Mouse (Mus musculus): ENCODE data around the gene Smoc1. TPM values are rescaled to one million over a fixed set of nuclear protein-coding genes. Genes with fewer than 3 reads are reported as not detected.

Gene Smoc1
- 17.3 and 19.0 TPM in 2 replicates for polyA plus RNA-seq (2014; fragmentation: Nextera tagmentation; extraction: Ambion mirVana)

DNA sequence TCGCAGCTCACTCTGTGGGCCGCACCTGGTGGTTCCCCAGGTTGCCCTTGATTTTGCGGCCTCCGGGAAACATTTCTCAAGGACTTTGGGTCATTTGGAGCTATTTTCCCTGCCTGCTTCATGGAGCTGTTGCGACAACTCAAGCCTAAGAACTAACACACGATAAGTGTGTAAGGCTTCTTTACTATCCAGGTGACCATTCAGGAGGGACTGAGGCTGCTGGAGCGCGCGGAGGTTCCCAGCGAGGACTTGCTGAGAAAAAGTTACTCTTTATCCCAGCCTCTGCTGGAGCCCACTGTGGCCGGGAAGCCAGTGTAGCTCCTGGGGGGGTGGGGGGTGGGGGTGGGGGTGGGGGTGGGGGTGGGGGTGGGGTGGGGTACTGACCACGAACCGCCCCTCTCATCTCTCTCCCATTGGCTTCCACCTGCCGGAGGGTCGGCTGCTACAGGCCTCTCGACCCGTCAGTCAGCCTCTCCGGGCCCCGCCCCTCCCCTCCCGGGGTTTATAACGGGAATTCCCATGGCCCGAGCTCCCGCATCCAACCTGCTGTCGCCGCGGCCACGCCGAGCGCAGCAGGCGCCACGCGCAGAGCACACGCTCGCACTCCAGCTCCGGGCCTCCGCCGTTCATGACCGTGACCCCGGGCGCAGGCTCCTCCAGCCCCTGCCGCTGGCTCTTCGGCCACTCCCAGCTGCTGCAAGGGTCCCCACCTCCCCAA lies at the start of gene Smoc1:
Gene Smoc1, plus strand, starts transcription at position 532 of the 718 bp plus-strand sequence.
- DNase-seq (ENCODE audit: low spot score, missing footprints) (peak; percentile 98), ATAC-seq (ENCODE audit: low FRiP score) (peak; percentile 94)
- H3K4me3 ChIP-seq (ENCODE audit: low read depth, low read length) = peak within 1 kb of the TSS; percentile 77
- H3K9ac ChIP-seq (ENCODE audit: low read length) = peak within 1 kb of the TSS; percentile 78
- peaks cover 11% of the 10 kb centered on the region for H3K4me1 ChIP-seq (ENCODE audit: control insufficient read depth, insufficient read depth, low read length)
- 4% methylated on average over 37 of the region's 42 CpGs for WGBS
- peaks cover 2% of the 10 kb centered on the region; the same call in 1 of the 2 replicates for H3K27me3 ChIP-seq (ENCODE audit: control insufficient read depth, insufficient read depth, low read length)
- H3K9me3 ChIP-seq (ENCODE audit: control insufficient read depth, low read length) = no peaks in the 10 kb centered on the region
- peak within 1 kb of the TSS; percentile 95 for H3K4me2 ChIP-seq
- H3K27ac ChIP-seq (ENCODE audit: low read depth, low read length) = no peak within 1 kb of the TSS
- H3K36me3 ChIP-seq (ENCODE audit: control insufficient read depth, insufficient read depth, low read length) = no peaks in the 10 kb centered on the region

DNA sequence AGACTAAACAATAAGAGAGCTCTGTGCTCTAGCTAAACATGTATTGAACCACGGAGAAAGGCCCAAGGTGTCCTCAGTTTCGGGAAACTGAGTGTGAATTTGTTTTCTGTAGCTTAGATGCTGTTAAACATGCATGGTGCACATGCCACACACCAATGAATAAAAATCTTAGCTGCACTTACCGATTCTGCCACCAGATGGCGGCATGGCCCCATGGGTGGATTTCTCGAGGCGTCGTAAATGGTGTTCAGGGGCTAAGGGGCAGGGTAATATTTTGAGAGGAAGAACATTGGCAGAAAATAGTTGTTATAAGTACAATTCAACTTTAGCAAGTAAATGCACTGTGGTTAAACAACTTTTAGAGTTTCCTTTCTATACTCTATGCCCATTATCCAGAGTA lies 44.3 kb upstream of the Smoc1 start:
- ATAC-seq (ENCODE audit: low FRiP score) = no peak
- Histone ChIP-seq H3K9ac (ENCODE audit: low read length) (no peak overlapping the region), H3K4me2 (no peak overlapping the region), H3K27ac (ENCODE audit: low read depth, low read length) (no peak overlapping the region), H3K36me3 (ENCODE audit: control insufficient read depth, insufficient read depth, low read length) (no peaks in the 10 kb centered on the region), H3K4me3 (ENCODE audit: low read depth, low read length) (no peak overlapping the region), H3K27me3 (ENCODE audit: control insufficient read depth, insufficient read depth, low read length) (no peaks in the 10 kb centered on the region), H3K9me3 (ENCODE audit: control insufficient read depth, low read length) (no peaks in the 10 kb centered on the region), H3K4me1 (ENCODE audit: control insufficient read depth, insufficient read depth, low read length) (no peaks in the 10 kb centered on the region)
- 3% methylated on average over 7 of the region's 7 CpGs for WGBS
- DNase-seq (ENCODE audit: low spot score, missing footprints) = peak; percentile 99

DNA sequence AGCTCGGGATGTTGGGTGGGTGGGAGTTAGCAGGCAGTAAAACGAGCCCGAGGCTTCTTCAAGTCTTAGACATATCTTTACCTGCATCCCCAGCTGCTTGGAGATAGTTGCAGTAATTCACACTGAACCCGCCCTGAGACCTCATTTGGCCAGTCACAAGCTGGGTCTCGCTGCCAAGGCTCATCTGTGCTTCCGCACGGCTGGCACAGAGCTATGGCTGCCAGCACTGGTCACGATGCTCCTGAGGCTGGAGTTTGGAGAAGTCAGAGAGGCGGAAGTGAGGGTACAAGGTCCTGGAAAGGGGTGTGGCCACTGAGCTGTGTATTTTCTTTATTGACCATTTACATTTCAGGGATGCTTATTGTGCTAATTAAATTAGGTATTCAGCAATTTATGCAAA lies 42.9 kb upstream of the Smoc1 start:
- 80% methylated on average over 9 of the region's 9 CpGs for WGBS
- no peak for DNase-seq (ENCODE audit: low spot score, missing footprints)
- H3K4me1 ChIP-seq (ENCODE audit: control insufficient read depth, insufficient read depth, low read length) = no peaks in the 10 kb centered on the region
- no peak overlapping the region for H3K4me2 ChIP-seq
- no peaks in the 10 kb centered on the region for H3K27me3 ChIP-seq (ENCODE audit: control insufficient read depth, insufficient read depth, low read length)
- no peak for ATAC-seq (ENCODE audit: low FRiP score)
- H3K4me3 ChIP-seq (ENCODE audit: low read depth, low read length) = no peak overlapping the region
- H3K9ac ChIP-seq (ENCODE audit: low read length) = no peak overlapping the region
- no peaks in the 10 kb centered on the region for H3K9me3 ChIP-seq (ENCODE audit: control insufficient read depth, low read length)
- no peak overlapping the region for H3K27ac ChIP-seq (ENCODE audit: low read depth, low read length)
- no peaks in the 10 kb centered on the region for H3K36me3 ChIP-seq (ENCODE audit: control insufficient read depth, insufficient read depth, low read length)

DNA sequence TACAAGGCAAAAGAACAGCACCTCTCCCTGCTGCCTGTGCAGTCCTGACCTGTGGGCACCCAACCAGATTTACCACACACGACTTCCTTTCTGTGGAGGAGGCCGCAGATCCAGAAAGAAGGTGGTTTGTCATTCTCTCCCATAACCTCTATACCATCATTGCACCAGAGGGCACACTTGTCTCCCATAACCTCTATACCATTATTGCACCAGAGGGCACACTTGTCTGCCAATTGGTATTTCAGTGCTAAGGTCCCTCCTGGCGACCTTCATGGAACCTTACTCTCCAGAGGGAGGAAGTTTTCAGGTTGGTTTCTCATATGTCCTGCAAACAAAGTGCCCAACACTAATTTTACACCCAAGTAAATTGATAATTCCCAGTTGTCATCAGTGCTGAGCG lies 40.0 kb upstream of the Smoc1 start:
- Histone ChIP-seq H3K9me3 (ENCODE audit: control insufficient read depth, low read length) (no peaks in the 10 kb centered on the region), H3K4me2 (no peak overlapping the region), H3K4me3 (ENCODE audit: low read depth, low read length) (no peak overlapping the region), H3K9ac (ENCODE audit: low read length) (no peak overlapping the region), H3K27ac (ENCODE audit: low read depth, low read length) (no peak overlapping the region), H3K36me3 (ENCODE audit: control insufficient read depth, insufficient read depth, low read length) (no peaks in the 10 kb centered on the region), H3K4me1 (ENCODE audit: control insufficient read depth, insufficient read depth, low read length) (peaks cover 2% of the 10 kb centered on the region; the same call in 1 of the 2 replicates), H3K27me3 (ENCODE audit: control insufficient read depth, insufficient read depth, low read length) (no peaks in the 10 kb centered on the region)
- ATAC-seq (ENCODE audit: low FRiP score) (no peak), DNase-seq (ENCODE audit: low spot score, missing footprints) (no peak)
- WGBS = 86% methylated on average over 4 of the region's 4 CpGs

DNA sequence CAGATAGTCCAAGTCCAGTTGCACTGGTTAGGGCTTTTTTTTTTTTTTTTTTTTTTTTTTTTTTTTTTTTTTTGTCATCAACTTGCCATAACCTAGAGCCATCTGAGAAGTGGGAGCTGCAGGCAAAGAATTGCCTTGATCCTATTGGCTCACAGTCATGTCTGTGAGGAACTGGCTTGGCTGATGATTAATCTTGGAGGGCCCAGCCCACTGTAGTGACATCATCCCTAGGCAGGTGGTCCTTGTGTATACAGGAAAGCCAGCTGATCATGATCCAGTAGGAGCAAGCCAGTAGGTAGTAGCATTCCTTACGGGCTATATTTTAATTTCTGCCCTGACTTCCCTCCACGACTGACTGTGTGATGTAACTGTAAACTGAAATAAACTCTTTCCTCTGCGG lies 38.3 kb upstream of the Smoc1 start:
- ATAC-seq (ENCODE audit: low FRiP score) = no peak
- H3K4me3 ChIP-seq (ENCODE audit: low read depth, low read length) = no peak overlapping the region
- WGBS = 92% methylated on average over 3 of the region's 3 CpGs

DNA sequence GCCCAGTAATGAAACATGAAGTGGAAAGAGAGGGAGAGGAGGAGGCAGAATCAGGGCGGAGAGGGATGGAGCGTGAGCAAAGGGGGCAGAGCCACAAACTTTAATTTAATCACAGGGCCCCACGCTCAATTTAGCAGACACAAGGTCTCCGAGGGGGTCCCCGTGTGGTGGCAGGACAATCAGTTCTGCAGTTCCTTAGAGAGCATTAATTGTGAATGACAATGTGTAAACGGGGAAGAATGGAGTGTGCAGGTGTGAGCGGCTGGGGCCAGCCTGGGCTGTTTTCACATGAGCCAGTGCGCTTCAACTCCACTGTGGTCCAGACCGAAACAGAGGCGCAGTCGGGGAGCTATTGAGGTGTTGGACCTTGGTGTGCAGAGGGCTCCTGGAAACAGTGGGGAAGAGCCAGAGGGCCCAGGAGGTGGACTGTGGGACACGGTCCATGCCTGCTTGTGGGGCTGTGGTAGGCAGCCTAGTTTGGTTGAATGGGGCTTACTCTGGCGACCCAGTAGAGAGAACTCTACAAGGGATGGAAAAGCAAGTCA lies 35.6 kb upstream of the Smoc1 start:
- Histone ChIP-seq H3K27ac (ENCODE audit: low read depth, low read length) (no peak overlapping the region), H3K4me1 (ENCODE audit: control insufficient read depth, insufficient read depth, low read length) (peaks cover 2% of the 10 kb centered on the region; the same call in 1 of the 2 replicates), H3K27me3 (ENCODE audit: control insufficient read depth, insufficient read depth, low read length) (no peaks in the 10 kb centered on the region), H3K4me3 (ENCODE audit: low read depth, low read length) (no peak overlapping the region), H3K4me2 (no peak overlapping the region), H3K9ac (ENCODE audit: low read length) (no peak overlapping the region), H3K36me3 (ENCODE audit: control insufficient read depth, insufficient read depth, low read length) (no peaks in the 10 kb centered on the region), H3K9me3 (ENCODE audit: control insufficient read depth, low read length) (peaks cover 3% of the 10 kb centered on the region; the same call in 1 of the 2 replicates)
- 64% methylated on average over 13 of the region's 13 CpGs for whole genome bisulfite sequencing
- no peak for ATAC-seq (ENCODE audit: low FRiP score)
- DNase-seq (ENCODE audit: low spot score, missing footprints) = no peak

More for the DNA sequence above, 38.3 kb upstream of the Smoc1 start:
- no peak for DNase-seq (ENCODE audit: low spot score, missing footprints)
- H3K4me1 ChIP-seq (ENCODE audit: control insufficient read depth, insufficient read depth, low read length) = peaks cover 2% of the 10 kb centered on the region; the same call in 1 of the 2 replicates
- H3K9ac ChIP-seq (ENCODE audit: low read length) = no peak overlapping the region
- no peak overlapping the region for H3K27ac ChIP-seq (ENCODE audit: low read depth, low read length)
- H3K36me3 ChIP-seq (ENCODE audit: control insufficient read depth, insufficient read depth, low read length) = no peaks in the 10 kb centered on the region
- no peaks in the 10 kb centered on the region for H3K27me3 ChIP-seq (ENCODE audit: control insufficient read depth, insufficient read depth, low read length)
- no peaks in the 10 kb centered on the region; the same call in 1 of the 2 replicates for H3K9me3 ChIP-seq (ENCODE audit: control insufficient read depth, low read length)
- no peak overlapping the region for H3K4me2 ChIP-seq

DNA sequence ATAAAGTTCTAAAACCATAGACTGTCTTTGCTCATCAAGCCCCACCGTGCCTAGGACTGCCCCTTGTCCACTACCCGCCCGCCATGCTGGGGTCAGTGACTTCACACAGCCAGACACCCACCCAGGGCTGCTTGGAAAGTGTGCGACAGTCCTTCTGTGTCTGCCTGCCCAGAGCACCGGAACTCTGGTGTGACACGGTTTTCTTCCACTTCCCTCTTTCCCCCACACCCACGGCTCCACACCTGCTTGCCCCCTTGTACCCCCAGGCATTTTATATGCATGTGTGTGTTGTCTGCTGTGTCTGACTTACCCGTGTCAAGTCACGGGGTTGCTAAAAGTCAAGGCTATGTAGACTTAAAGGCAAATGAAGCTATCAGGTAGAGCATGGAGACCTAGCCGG lies 34.8 kb upstream of the Smoc1 start:
- H3K4me2 ChIP-seq = no peak overlapping the region
- no peak overlapping the region for H3K4me3 ChIP-seq (ENCODE audit: low read depth, low read length)
- H3K27me3 ChIP-seq (ENCODE audit: control insufficient read depth, insufficient read depth, low read length) = no peaks in the 10 kb centered on the region
- peaks cover 2% of the 10 kb centered on the region; the same call in 1 of the 2 replicates for H3K4me1 ChIP-seq (ENCODE audit: control insufficient read depth, insufficient read depth, low read length)
- 89% methylated on average over 10 of the region's 10 CpGs for WGBS
- H3K9ac ChIP-seq (ENCODE audit: low read length) = no peak overlapping the region
- no peaks in the 10 kb centered on the region for H3K36me3 ChIP-seq (ENCODE audit: control insufficient read depth, insufficient read depth, low read length)
- no peak overlapping the region for H3K27ac ChIP-seq (ENCODE audit: low read depth, low read length)
- ATAC-seq (ENCODE audit: low FRiP score) (no peak), DNase-seq (ENCODE audit: low spot score, missing footprints) (no peak)
- H3K9me3 ChIP-seq (ENCODE audit: control insufficient read depth, low read length) = peaks cover 3% of the 10 kb centered on the region; the same call in 1 of the 2 replicates

DNA sequence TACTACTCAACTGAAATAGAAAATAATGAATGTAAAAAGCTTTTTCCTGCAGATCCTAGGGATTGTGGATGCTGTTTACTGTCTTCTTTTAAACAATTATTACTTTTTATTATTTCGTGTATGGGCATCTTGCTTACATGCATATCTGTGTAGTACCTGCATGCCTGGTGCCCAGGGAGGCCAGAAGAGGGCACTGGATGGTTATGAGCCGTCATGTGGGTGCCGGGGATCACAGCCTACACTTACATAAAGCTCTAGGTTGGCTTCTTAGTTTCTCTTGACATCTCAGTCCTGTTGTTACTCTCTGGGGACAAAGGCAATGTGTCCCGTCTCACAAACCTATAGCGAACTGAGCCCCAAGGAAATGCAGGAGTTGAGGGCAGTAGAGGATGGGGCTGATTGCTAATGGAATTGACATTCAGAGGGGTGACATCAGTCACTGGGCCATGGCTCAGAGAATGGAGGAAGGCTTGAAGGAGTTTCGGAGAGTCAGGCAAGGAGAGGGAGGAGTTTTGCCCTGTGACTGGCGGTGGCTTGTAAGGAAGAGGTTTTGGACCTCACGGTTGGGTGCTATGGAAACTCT lies 34.0 kb upstream of the Smoc1 start:
- ATAC-seq (ENCODE audit: low FRiP score) = no peak
- H3K36me3 ChIP-seq (ENCODE audit: control insufficient read depth, insufficient read depth, low read length) = no peaks in the 10 kb centered on the region
- H3K4me3 ChIP-seq (ENCODE audit: low read depth, low read length) = no peak overlapping the region
- H3K4me1 ChIP-seq (ENCODE audit: control insufficient read depth, insufficient read depth, low read length) = peaks cover 2% of the 10 kb centered on the region; the same call in 1 of the 2 replicates
- no peak for DNase-seq (ENCODE audit: low spot score, missing footprints)
- H3K27me3 ChIP-seq (ENCODE audit: control insufficient read depth, insufficient read depth, low read length) = no peaks in the 10 kb centered on the region
- WGBS = 77% methylated on average over 8 of the region's 8 CpGs
- no peak overlapping the region for H3K9ac ChIP-seq (ENCODE audit: low read length)
- no peak overlapping the region for H3K4me2 ChIP-seq
- peaks cover 3% of the 10 kb centered on the region; the same call in 1 of the 2 replicates for H3K9me3 ChIP-seq (ENCODE audit: control insufficient read depth, low read length)
- no peak overlapping the region for H3K27ac ChIP-seq (ENCODE audit: low read depth, low read length)

DNA sequence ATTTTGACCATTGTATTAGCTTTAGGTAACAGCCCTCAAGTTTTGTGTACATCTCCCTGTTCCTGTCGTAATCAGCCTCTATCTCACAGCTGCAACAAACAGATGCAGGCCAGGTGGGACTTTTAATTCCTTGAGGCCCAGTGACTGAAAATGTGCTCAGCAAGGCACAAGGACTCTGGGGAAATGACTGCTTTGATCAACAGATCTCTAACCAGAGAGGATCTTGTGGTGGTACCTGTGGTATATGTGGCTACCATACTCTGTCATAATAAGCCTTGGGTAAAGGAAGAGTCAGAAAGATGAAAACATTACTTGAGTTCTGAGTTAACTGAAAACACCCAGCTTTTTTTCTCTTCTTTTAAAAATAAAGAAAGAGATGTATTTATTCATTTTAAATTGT lies 32.8 kb upstream of the Smoc1 start:
- no peak overlapping the region for H3K9ac ChIP-seq (ENCODE audit: low read length)
- 89% methylated on average over 1 of the region's 1 CpGs for WGBS
- H3K4me2 ChIP-seq = no peak overlapping the region
- no peaks in the 10 kb centered on the region for H3K27me3 ChIP-seq (ENCODE audit: control insufficient read depth, insufficient read depth, low read length)
- no peak for DNase-seq (ENCODE audit: low spot score, missing footprints)
- H3K4me1 ChIP-seq (ENCODE audit: control insufficient read depth, insufficient read depth, low read length) = peaks cover 11% of the 10 kb centered on the region
- no peaks in the 10 kb centered on the region for H3K36me3 ChIP-seq (ENCODE audit: control insufficient read depth, insufficient read depth, low read length)
- H3K27ac ChIP-seq (ENCODE audit: low read depth, low read length) = no peak overlapping the region
- ATAC-seq (ENCODE audit: low FRiP score) = no peak
- no peak overlapping the region for H3K4me3 ChIP-seq (ENCODE audit: low read depth, low read length)
- H3K9me3 ChIP-seq (ENCODE audit: control insufficient read depth, low read length) = peaks cover 3% of the 10 kb centered on the region; the same call in 1 of the 2 replicates

All from midbrain, embryonic 11.5 days (tissue).